Mouse (Mus musculus): ENCODE measurements around the gene Exph5. TPM values are rescaled to one million over a fixed set of nuclear protein-coding genes. Genes with fewer than 3 reads are reported as not detected.
A peak's percentile ranks its signal among the peaks of the same experiment; 100 is the strongest.

Exph5 gene
- polyA plus RNA-seq, 1 experiment from 2014 or later, result 0.14 TPM

- 19% methylated on average over 6 of the region's 6 CpGs for WGBS
Measured at GRCm38 (mm10) chr9:53329301-53330206, 28.1 kb downstream of the Exph5 start.

GRCm38 (mm10) chr9:53330247-53330646, 28.8 kb downstream of the Exph5 start:
- WGBS, result 70% methylated on average over 9 of the region's 9 CpGs
- ATAC-seq, result no peak
- H3K4me2 ChIP-seq (ENCODE audit: low read length), result no peak overlapping the region
- H3K9me3 ChIP-seq (ENCODE audit: control insufficient read depth, low read length), result 0 out of 2 replicates have a peak, but pooled peaks cover 3% of the 10 kb centered on the region
- no peak overlapping the region for H3K4me3 ChIP-seq (replicated peaks; ENCODE audit: low read length)
- no peak overlapping the region for H3K27ac ChIP-seq (ENCODE audit: low read length)
- H3K27me3 ChIP-seq (replicated peaks; ENCODE audit: control insufficient read depth, insufficient read depth, low read length), result no peaks in the 10 kb centered on the region
- H3K4me1 ChIP-seq (replicated peaks; ENCODE audit: control insufficient read depth, insufficient read depth, low read length), result no peaks in the 10 kb centered on the region
- H3K36me3 ChIP-seq (ENCODE audit: control insufficient read depth, insufficient read depth), result no peaks in the 10 kb centered on the region
- H3K9ac ChIP-seq (replicated peaks; ENCODE audit: low read depth, low read length), result no peak overlapping the region

More at GRCm38 (mm10) chr9:53329301-53330206, 28.1 kb downstream of the Exph5 start:
- Histone ChIP-seq H3K9ac (replicated peaks; ENCODE audit: low read depth, low read length) (no peak overlapping the region), H3K4me1 (replicated peaks; ENCODE audit: control insufficient read depth, insufficient read depth, low read length) (no peaks in the 10 kb centered on the region), H3K27ac (ENCODE audit: low read length) (no peak overlapping the region), H3K4me3 (replicated peaks; ENCODE audit: low read length) (no peak overlapping the region), H3K4me2 (ENCODE audit: low read length) (no peak overlapping the region), H3K27me3 (replicated peaks; ENCODE audit: control insufficient read depth, insufficient read depth, low read length) (no peaks in the 10 kb centered on the region), H3K36me3 (ENCODE audit: control insufficient read depth, insufficient read depth) (no peaks in the 10 kb centered on the region), H3K9me3 (ENCODE audit: control insufficient read depth, low read length) (0 out of 2 replicates have a peak, but pooled peaks cover 3% of the 10 kb centered on the region)
- ATAC-seq, result no peak

- Histone ChIP-seq H3K4me1 (replicated peaks; ENCODE audit: control insufficient read depth, insufficient read depth, low read length) (no peaks in the 10 kb centered on the region), H3K27me3 (replicated peaks; ENCODE audit: control insufficient read depth, insufficient read depth, low read length) (no peaks in the 10 kb centered on the region), H3K36me3 (ENCODE audit: control insufficient read depth, insufficient read depth) (no peaks in the 10 kb centered on the region), H3K9me3 (ENCODE audit: control insufficient read depth, low read length) (0 out of 2 replicates have a peak, but pooled peaks cover 3% of the 10 kb centered on the region), H3K9ac (replicated peaks; ENCODE audit: low read depth, low read length) (no peak overlapping the region), H3K4me2 (ENCODE audit: low read length) (no peak overlapping the region), H3K27ac (ENCODE audit: low read length) (no peak overlapping the region), H3K4me3 (replicated peaks; ENCODE audit: low read length) (no peak overlapping the region)
- no peak for ATAC-seq
- 78% methylated on average over 4 of the region's 4 CpGs for WGBS
Measured at GRCm38 (mm10) chr9:53333436-53333835, 32.0 kb downstream of the Exph5 start.

DNA sequence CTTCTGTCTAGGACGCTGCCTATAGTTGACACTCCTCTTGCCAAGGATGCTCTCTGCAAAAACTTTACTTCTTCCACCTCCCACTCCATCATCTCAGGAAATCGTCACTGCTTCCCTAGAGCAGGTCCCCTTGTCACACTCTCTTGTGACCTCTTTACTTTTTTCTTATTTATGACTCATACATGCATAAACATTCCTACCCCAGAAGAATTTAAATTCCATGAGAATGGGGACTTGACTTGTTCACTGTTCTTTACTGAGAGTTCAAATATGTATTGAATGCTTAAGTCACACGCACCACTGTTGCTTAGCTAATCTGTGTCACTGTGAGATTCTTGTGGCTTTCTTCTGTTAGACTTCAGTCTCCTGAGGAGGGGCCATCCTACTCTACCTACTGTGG, 33.7 kb downstream of the Exph5 start:
- H3K36me3 ChIP-seq (ENCODE audit: control insufficient read depth, insufficient read depth), result no peaks in the 10 kb centered on the region
- WGBS, result 96% methylated on average over 3 of the region's 3 CpGs
- no peak overlapping the region for H3K4me3 ChIP-seq (replicated peaks; ENCODE audit: low read length)
- no peak for ATAC-seq
- H3K9me3 ChIP-seq (ENCODE audit: control insufficient read depth, low read length), result 0 out of 2 replicates have a peak, but pooled peaks cover 3% of the 10 kb centered on the region
- H3K27ac ChIP-seq (ENCODE audit: low read length), result no peak overlapping the region
- H3K4me1 ChIP-seq (replicated peaks; ENCODE audit: control insufficient read depth, insufficient read depth, low read length), result no peaks in the 10 kb centered on the region
- no peaks in the 10 kb centered on the region for H3K27me3 ChIP-seq (replicated peaks; ENCODE audit: control insufficient read depth, insufficient read depth, low read length)
- H3K9ac ChIP-seq (replicated peaks; ENCODE audit: low read depth, low read length), result no peak overlapping the region
- H3K4me2 ChIP-seq (ENCODE audit: low read length), result no peak overlapping the region

- H3K9ac ChIP-seq (replicated peaks; ENCODE audit: low read depth, low read length), result no peak overlapping the region
- H3K4me3 ChIP-seq (replicated peaks; ENCODE audit: low read length), result no peak overlapping the region
- no peak for ATAC-seq
- H3K36me3 ChIP-seq (ENCODE audit: control insufficient read depth, insufficient read depth), result no peaks in the 10 kb centered on the region
- no peaks in the 10 kb centered on the region for H3K9me3 ChIP-seq (ENCODE audit: control insufficient read depth, low read length)
- no peak overlapping the region for H3K27ac ChIP-seq (ENCODE audit: low read length)
- H3K4me1 ChIP-seq (replicated peaks; ENCODE audit: control insufficient read depth, insufficient read depth, low read length), result peaks cover 11% of the 10 kb centered on the region
- H3K4me2 ChIP-seq (ENCODE audit: low read length), result no peak overlapping the region
- H3K27me3 ChIP-seq (replicated peaks; ENCODE audit: control insufficient read depth, insufficient read depth, low read length), result no peaks in the 10 kb centered on the region
- WGBS, result 75% methylated on average over 7 of the region's 7 CpGs
Measured at GRCm38 (mm10) chr9:53339603-53340002, 38.1 kb downstream of the Exph5 start.

GRCm38 (mm10) chr9:53340328-53340916, 39.0 kb downstream of the Exph5 start:
- 47% methylated on average over 17 of the region's 17 CpGs for WGBS
- H3K9me3 ChIP-seq (ENCODE audit: control insufficient read depth, low read length), result no peaks in the 10 kb centered on the region
- H3K4me1 ChIP-seq (replicated peaks; ENCODE audit: control insufficient read depth, insufficient read depth, low read length), result peaks cover 11% of the 10 kb centered on the region
- H3K4me2 ChIP-seq (ENCODE audit: low read length), result peak overlapping the region; percentile 85
- H3K4me3 ChIP-seq (replicated peaks; ENCODE audit: low read length), result peak overlapping the region; percentile 47
- no peaks in the 10 kb centered on the region for H3K36me3 ChIP-seq (ENCODE audit: control insufficient read depth, insufficient read depth)
- H3K9ac ChIP-seq (replicated peaks; ENCODE audit: low read depth, low read length), result peak overlapping the region; percentile 42; the same call in 1 of the 2 replicates
- H3K27ac ChIP-seq (ENCODE audit: low read length), result no peak overlapping the region
- H3K27me3 ChIP-seq (replicated peaks; ENCODE audit: control insufficient read depth, insufficient read depth, low read length), result no peaks in the 10 kb centered on the region
- no peak for ATAC-seq

DNA sequence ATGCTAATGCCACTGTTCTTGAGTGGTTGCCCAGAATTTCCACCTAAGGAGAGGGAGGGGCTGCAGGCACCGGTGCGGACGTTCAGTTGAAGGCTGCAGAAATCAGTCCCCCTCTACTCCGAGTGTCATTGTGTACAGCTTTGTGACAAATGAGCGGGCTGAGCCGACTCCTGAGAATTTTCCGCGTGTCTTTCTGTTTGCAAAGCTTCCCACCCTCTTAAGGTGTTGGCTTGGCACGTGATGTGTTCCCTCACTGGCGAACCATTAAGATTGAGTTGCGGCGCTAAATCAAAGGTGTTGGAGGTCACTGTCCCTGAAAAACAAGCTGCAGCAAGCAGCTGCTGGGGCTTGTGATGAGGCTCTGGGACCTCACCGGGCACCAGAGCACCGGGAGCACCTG, 39.5 kb downstream of the Exph5 start:
- Histone ChIP-seq H3K36me3 (ENCODE audit: control insufficient read depth, insufficient read depth) (no peaks in the 10 kb centered on the region), H3K4me3 (replicated peaks; ENCODE audit: low read length) (peak overlapping the region; percentile 47), H3K4me2 (ENCODE audit: low read length) (peak overlapping the region; percentile 85), H3K27ac (ENCODE audit: low read length) (no peak overlapping the region), H3K27me3 (replicated peaks; ENCODE audit: control insufficient read depth, insufficient read depth, low read length) (no peaks in the 10 kb centered on the region), H3K9ac (replicated peaks; ENCODE audit: low read depth, low read length) (peak overlapping the region; percentile 42; the same call in 1 of the 2 replicates), H3K9me3 (ENCODE audit: control insufficient read depth, low read length) (no peaks in the 10 kb centered on the region), H3K4me1 (replicated peaks; ENCODE audit: control insufficient read depth, insufficient read depth, low read length) (peaks cover 11% of the 10 kb centered on the region)
- ATAC-seq, result no peak
- 4% methylated on average over 14 of the region's 14 CpGs for WGBS

GRCm38 (mm10) chr9:53341981-53342380, 40.5 kb downstream of the Exph5 start:
- Histone ChIP-seq H3K4me1 (replicated peaks; ENCODE audit: control insufficient read depth, insufficient read depth, low read length) (peaks cover 11% of the 10 kb centered on the region), H3K9ac (replicated peaks; ENCODE audit: low read depth, low read length) (no peak overlapping the region), H3K4me2 (ENCODE audit: low read length) (no peak overlapping the region), H3K27me3 (replicated peaks; ENCODE audit: control insufficient read depth, insufficient read depth, low read length) (no peaks in the 10 kb centered on the region), H3K36me3 (ENCODE audit: control insufficient read depth, insufficient read depth) (no peaks in the 10 kb centered on the region), H3K4me3 (replicated peaks; ENCODE audit: low read length) (no peak overlapping the region), H3K9me3 (ENCODE audit: control insufficient read depth, low read length) (no peaks in the 10 kb centered on the region), H3K27ac (ENCODE audit: low read length) (no peak overlapping the region)
- 85% methylated on average over 3 of the region's 3 CpGs for WGBS
- no peak for ATAC-seq

GRCm38 (mm10) chr9:53344646-53345432, 43.4 kb downstream of the Exph5 start:
- 91% methylated on average over 9 of the region's 9 CpGs for WGBS
- H3K4me2 ChIP-seq (ENCODE audit: low read length), result no peak overlapping the region
- no peaks in the 10 kb centered on the region for H3K9me3 ChIP-seq (ENCODE audit: control insufficient read depth, low read length)
- ATAC-seq, result no peak
- H3K4me1 ChIP-seq (replicated peaks; ENCODE audit: control insufficient read depth, insufficient read depth, low read length), result peaks cover 11% of the 10 kb centered on the region
- no peak overlapping the region for H3K27ac ChIP-seq (ENCODE audit: low read length)
- no peaks in the 10 kb centered on the region for H3K36me3 ChIP-seq (ENCODE audit: control insufficient read depth, insufficient read depth)
- H3K9ac ChIP-seq (replicated peaks; ENCODE audit: low read depth, low read length), result no peak overlapping the region
- no peak overlapping the region for H3K4me3 ChIP-seq (replicated peaks; ENCODE audit: low read length)
- H3K27me3 ChIP-seq (replicated peaks; ENCODE audit: control insufficient read depth, insufficient read depth, low read length), result no peaks in the 10 kb centered on the region

Data from forebrain, embryonic 16.5 days (tissue).